Mouse (Mus musculus): ENCODE results near the gene Il27ra. TPM values are rescaled to one million over a fixed set of nuclear protein-coding genes. Genes with fewer than 3 reads are reported as not detected.

The Il27ra gene
- polyA plus RNA-seq, 1 experiment from 2014 or later = 0.43 TPM

GRCm38 (mm10) chr8:83981533-83981932, 60.9 kb downstream of the Il27ra start:
- H3K27ac ChIP-seq (ENCODE audit: low read depth, low read length) = no peak overlapping the region
- H3K9ac ChIP-seq (replicated peaks; ENCODE audit: low read depth, low read length) = no peak overlapping the region
- 94% methylated on average over 7 of the region's 7 CpGs for WGBS
- no peak overlapping the region for H3K4me2 ChIP-seq (ENCODE audit: low read depth, low read length)
- H3K9me3 ChIP-seq (ENCODE audit: control insufficient read depth, low read length) = no peaks in the 10 kb centered on the region
- H3K27me3 ChIP-seq (ENCODE audit: control insufficient read depth, insufficient read depth, low read length) = no peaks in the 10 kb centered on the region
- H3K4me1 ChIP-seq (ENCODE audit: control insufficient read depth, insufficient read depth, low read length) = no peaks in the 10 kb centered on the region
- ATAC-seq (ENCODE audit: low read depth) = no peak
- H3K4me3 ChIP-seq (ENCODE audit: low read depth, low read length) = no peak overlapping the region
- H3K36me3 ChIP-seq (ENCODE audit: control insufficient read depth, insufficient read depth, low read length) = peaks cover 42% of the 10 kb centered on the region

- 79% methylated on average over 8 of the region's 8 CpGs for WGBS
- H3K9me3 ChIP-seq (ENCODE audit: control insufficient read depth, low read length) = no peaks in the 10 kb centered on the region
- no peak for ATAC-seq (ENCODE audit: low read depth)
- no peak overlapping the region for H3K4me3 ChIP-seq (ENCODE audit: low read depth, low read length)
- no peaks in the 10 kb centered on the region for H3K27me3 ChIP-seq (ENCODE audit: control insufficient read depth, insufficient read depth, low read length)
- H3K9ac ChIP-seq (replicated peaks; ENCODE audit: low read depth, low read length) = no peak overlapping the region
- H3K4me2 ChIP-seq (ENCODE audit: low read depth, low read length) = no peak overlapping the region
- H3K4me1 ChIP-seq (ENCODE audit: control insufficient read depth, insufficient read depth, low read length) = no peaks in the 10 kb centered on the region
- peaks cover 35% of the 10 kb centered on the region for H3K36me3 ChIP-seq (ENCODE audit: control insufficient read depth, insufficient read depth, low read length)
- H3K27ac ChIP-seq (ENCODE audit: low read depth, low read length) = no peak overlapping the region
Measured at GRCm38 (mm10) chr8:83980845-83981244, 61.5 kb downstream of the Il27ra start.

MicroRNAs within 50 kb of the gene (microRNA counts, 519-probe panel; counts per million panel counts)
- not detected for microRNA mmu-miR-1199
- 3,772 counts per million, percentile 35 among the panel's probes with 10 or more counts for microRNA mmu-miR-709

Small RNAs within 50 kb of the gene (microRNA-seq; reads per million reads assigned to microRNA genes)
- gene Mir1199 (not detected), gene Mir709 (not detected), gene Mir8111 (1.4 reads per million)

Other genes with a start within 250 kb of the Il27ra start
- gene Adgrl1, start 142.5 kb downstream of the Il27ra start, polyA plus RNA-seq (2014; fragmentation: Nextera tagmentation; extraction: Ambion mirVana) = 60.8 and 75.0 TPM in 2 replicates
- 0.82 and 1.1 TPM in 2 replicates for gene Gm10644, start 87.4 kb downstream of the Il27ra start, polyA plus RNA-seq (2014; fragmentation: Nextera tagmentation; extraction: Ambion mirVana)
- gene Asf1b, start 87.1 kb downstream of the Il27ra start, polyA plus RNA-seq (2014; fragmentation: Nextera tagmentation; extraction: Ambion mirVana) = 5.1 and 7.6 TPM in 2 replicates
- gene Prkaca, start 69.6 kb downstream of the Il27ra start, polyA plus RNA-seq (2014; fragmentation: Nextera tagmentation; extraction: Ambion mirVana) = 175 and 181 TPM in 2 replicates
- gene Samd1, start 44.9 kb downstream of the Il27ra start, polyA plus RNA-seq (2014; fragmentation: Nextera tagmentation; extraction: Ambion mirVana) = 13.6 and 14.8 TPM in 2 replicates
- gene 1700067K01Rik, start 41.1 kb downstream of the Il27ra start, polyA plus RNA-seq (2014; fragmentation: Nextera tagmentation; extraction: Ambion mirVana) = 0.86 and 0.95 TPM in 2 replicates
- gene 2210011C24Rik, start 30.4 kb downstream of the Il27ra start, polyA plus RNA-seq (2014; fragmentation: Nextera tagmentation; extraction: Ambion mirVana) = 1.9 TPM in 1 of 2 replicates, not detected in the other
- 5.1 and 5.2 TPM in 2 replicates for gene Palm3, start 21.1 kb downstream of the Il27ra start, polyA plus RNA-seq (2014; fragmentation: Nextera tagmentation; extraction: Ambion mirVana)
- 0.82 and 0.91 TPM in 2 replicates for gene Rln3, start 2.4 kb upstream of the Il27ra start, polyA plus RNA-seq (2014; fragmentation: Nextera tagmentation; extraction: Ambion mirVana)
- 1.8 and 2.2 TPM in 2 replicates for gene Gm10643, start 22.5 kb upstream of the Il27ra start, polyA plus RNA-seq (2014; fragmentation: Nextera tagmentation; extraction: Ambion mirVana)
- 10.1 and 12.8 TPM in 2 replicates for gene Rfx1, start 24.2 kb upstream of the Il27ra start, polyA plus RNA-seq (2014; fragmentation: Nextera tagmentation; extraction: Ambion mirVana)
- gene Dcaf15, start 62.2 kb upstream of the Il27ra start, polyA plus RNA-seq (2014; fragmentation: Nextera tagmentation; extraction: Ambion mirVana) = 16.5 and 19.0 TPM in 2 replicates
- 0.43 and 0.50 TPM in 2 replicates for gene Podnl1, start 83.4 kb upstream of the Il27ra start, polyA plus RNA-seq (2014; fragmentation: Nextera tagmentation; extraction: Ambion mirVana)
- gene Cc2d1a, start 105.3 kb upstream of the Il27ra start, polyA plus RNA-seq (2014; fragmentation: Nextera tagmentation; extraction: Ambion mirVana) = 26.8 and 30.7 TPM in 2 replicates
- gene 4930432K21Rik, start 105.4 kb upstream of the Il27ra start, polyA plus RNA-seq (2014; fragmentation: Nextera tagmentation; extraction: Ambion mirVana) = 1.3 and 1.6 TPM in 2 replicates
- 12.4 and 12.5 TPM in 2 replicates for gene Nanos3, start 142.6 kb upstream of the Il27ra start, polyA plus RNA-seq (2014; fragmentation: Nextera tagmentation; extraction: Ambion mirVana)
- 12.9 and 20.5 TPM in 2 replicates for gene Zswim4, start 194.5 kb upstream of the Il27ra start, polyA plus RNA-seq (2014; fragmentation: Nextera tagmentation; extraction: Ambion mirVana)
- gene D8Ertd738e, start 207.1 kb upstream of the Il27ra start, polyA plus RNA-seq (2014; fragmentation: Nextera tagmentation; extraction: Ambion mirVana) = 265 and 294 TPM in 2 replicates
- gene Mri1, start 214.7 kb upstream of the Il27ra start, polyA plus RNA-seq (2014; fragmentation: Nextera tagmentation; extraction: Ambion mirVana) = 51.3 and 51.7 TPM in 2 replicates
- gene Ccdc130, start 227.8 kb upstream of the Il27ra start, polyA plus RNA-seq (2014; fragmentation: Nextera tagmentation; extraction: Ambion mirVana) = 22.5 and 28.8 TPM in 2 replicates